Mouse (Mus musculus): ENCODE measurements at regions not wholly inside any gene's neighbourhood (a gene's known extent, or its start where the extent isn't known, plus 50 kb on each side); places are given as distances from the start of the nearest gene placed in this dataset.

- in situ Hi-C loops (cut with MboI; ENCODE audit: unreplicated experiment in 2 of 2): no loop called here
Observed at GRCm38 (mm10) chr6:143368646-143369045, 201.6 kb downstream of the Etnk1 start.

GRCm38 (mm10) chr6:143372487-143372886 is 205.5 kb downstream of the Etnk1 start:
- in situ Hi-C loops (cut with MboI; ENCODE audit: unreplicated experiment in 2 of 2): loop anchor here (5.0 to 10.0 kb wide), 3 partner anchors 1590 to 1972 kb away; no protein-coding TSS in a partner anchor

- in situ Hi-C loops (cut with MboI; ENCODE audit: unreplicated experiment in 2 of 2): loop anchor here (5.0 to 10.0 kb wide), 3 partner anchors 1589 to 1971 kb away; no protein-coding TSS in a partner anchor
Observed at GRCm38 (mm10) chr6:143373686-143374273, 206.8 kb downstream of the Etnk1 start.

GRCm38 (mm10) chr6:143375951-143376713 is 209.1 kb downstream of the Etnk1 start:
- in situ Hi-C loops (cut with MboI; ENCODE audit: unreplicated experiment in 2 of 2): loop anchor here (5.0 to 10.0 kb wide), 3 partner anchors 1619 to 1969 kb away; no protein-coding TSS in a partner anchor

GRCm38 (mm10) chr6:143377121-143377520 is 210.1 kb downstream of the Etnk1 start:
- in situ Hi-C loops (cut with MboI; ENCODE audit: unreplicated experiment in 2 of 2): loop anchor here (5.0 to 10.0 kb wide), 3 partner anchors 1618 to 1968 kb away; no protein-coding TSS in a partner anchor

- in situ Hi-C loops (cut with MboI; ENCODE audit: unreplicated experiment in 2 of 2): loop anchor here (5.0 to 10.0 kb wide), 3 partner anchors 1617 to 1967 kb away; no protein-coding TSS in a partner anchor
Observed at GRCm38 (mm10) chr6:143378126-143378525, 211.1 kb downstream of the Etnk1 start.

GRCm38 (mm10) chr6:143380490-143380889 is 213.5 kb downstream of the Etnk1 start:
- in situ Hi-C loops (cut with MboI; ENCODE audit: unreplicated experiment in 2 of 2): no loop called here

- in situ Hi-C loops (cut with MboI; ENCODE audit: unreplicated experiment in 2 of 2): no loop called here
Observed at GRCm38 (mm10) chr6:143386597-143387450, 219.8 kb downstream of the Etnk1 start.

GRCm38 (mm10) chr6:143393543-143394207 is 226.7 kb downstream of the Etnk1 start:
- in situ Hi-C loops (cut with MboI; ENCODE audit: unreplicated experiment in 2 of 2): no loop called here

GRCm38 (mm10) chr6:143394377-143394776 is 227.4 kb downstream of the Etnk1 start:
- in situ Hi-C loops (cut with MboI; ENCODE audit: unreplicated experiment in 2 of 2): no loop called here

- in situ Hi-C loops (cut with MboI; ENCODE audit: unreplicated experiment in 2 of 2): no loop called here
Observed at GRCm38 (mm10) chr6:143401436-143401835, 234.4 kb downstream of the Etnk1 start.

- in situ Hi-C loops (cut with MboI; ENCODE audit: unreplicated experiment in 2 of 2): no loop called here
Observed at GRCm38 (mm10) chr6:143401921-143402320, 234.9 kb downstream of the Etnk1 start.

GRCm38 (mm10) chr6:143402766-143403165 is 235.7 kb downstream of the Etnk1 start:
- in situ Hi-C loops (cut with MboI; ENCODE audit: unreplicated experiment in 2 of 2): no loop called here

GRCm38 (mm10) chr6:143404521-143404920 is 237.5 kb downstream of the Etnk1 start:
- in situ Hi-C loops (cut with MboI; ENCODE audit: unreplicated experiment in 2 of 2): no loop called here

GRCm38 (mm10) chr6:143412056-143412455 is 245.0 kb downstream of the Etnk1 start:
- in situ Hi-C loops (cut with MboI; ENCODE audit: unreplicated experiment in 2 of 2): no loop called here

- in situ Hi-C loops (cut with MboI; ENCODE audit: unreplicated experiment in 2 of 2): no loop called here
Observed at GRCm38 (mm10) chr6:143412721-143413120, 245.7 kb downstream of the Etnk1 start.

- in situ Hi-C loops (cut with MboI; ENCODE audit: unreplicated experiment in 2 of 2): no loop called here
Observed at GRCm38 (mm10) chr6:143414590-143415382, 247.8 kb downstream of the Etnk1 start.

GRCm38 (mm10) chr6:143415383-143415778 is 248.4 kb downstream of the Etnk1 start:
- in situ Hi-C loops (cut with MboI; ENCODE audit: unreplicated experiment in 2 of 2): no loop called here

- in situ Hi-C loops (cut with MboI; ENCODE audit: unreplicated experiment in 2 of 2): no loop called here
Observed at GRCm38 (mm10) chr6:143419872-143420271, 252.9 kb downstream of the Etnk1 start.
